Mouse (Mus musculus) kidney, postnatal 25 days (tissue): Measurements from ENCODE around the gene Erlin1.

Source experiments
- DNase-seq, 2 experiments: peaks; one replicate each; pipeline ENCODE4 v3.0.0; 2021; ENCODE audit warnings: mixed read lengths in 2 of 2

Erlin1 gene

DNA sequence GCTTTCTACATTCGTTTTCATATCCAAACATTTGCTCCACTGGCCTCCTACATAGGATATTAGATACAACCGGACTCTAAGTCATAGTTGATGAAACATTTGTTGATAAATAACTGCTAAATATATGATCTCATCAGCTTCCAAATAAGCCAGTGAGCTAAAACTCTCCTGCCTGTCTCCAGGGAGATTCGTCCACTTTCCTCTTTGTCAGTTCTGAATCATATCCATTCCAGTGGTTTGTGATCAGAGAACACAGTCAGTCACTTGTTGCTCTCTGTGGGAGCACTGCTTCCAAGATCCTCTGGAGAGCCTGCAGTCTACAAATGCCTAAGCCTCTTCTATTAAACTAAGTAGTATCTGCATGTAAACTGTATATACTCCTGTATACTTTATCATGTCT, 9.4 kb downstream of the Erlin1 start:
- no peak for DNase-seq

GRCm38 (mm10) chr19:44055173-44055826, 14.3 kb downstream of the Erlin1 start:
- DNase-seq, result no peak

DNA sequence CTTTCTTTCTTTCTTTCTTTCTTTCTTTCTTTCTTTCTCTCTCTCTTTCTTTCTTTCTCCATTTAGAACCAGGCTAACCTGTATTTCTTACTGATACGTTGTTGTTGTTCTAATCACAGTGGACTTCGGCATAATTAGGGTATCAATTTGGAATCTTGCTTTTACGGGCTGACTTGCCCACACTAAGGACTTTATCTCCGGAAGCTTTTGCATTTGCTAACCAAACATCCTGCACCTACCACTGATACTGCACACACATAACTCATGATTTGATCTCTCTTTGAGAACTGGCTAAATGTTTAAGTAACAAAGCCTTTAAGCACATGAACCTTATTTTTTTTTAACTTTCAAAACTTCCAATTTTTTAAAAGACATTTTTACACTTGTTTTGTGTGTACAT, 19.2 kb downstream of the Erlin1 start:
- DNase-seq, result no peak

DNA sequence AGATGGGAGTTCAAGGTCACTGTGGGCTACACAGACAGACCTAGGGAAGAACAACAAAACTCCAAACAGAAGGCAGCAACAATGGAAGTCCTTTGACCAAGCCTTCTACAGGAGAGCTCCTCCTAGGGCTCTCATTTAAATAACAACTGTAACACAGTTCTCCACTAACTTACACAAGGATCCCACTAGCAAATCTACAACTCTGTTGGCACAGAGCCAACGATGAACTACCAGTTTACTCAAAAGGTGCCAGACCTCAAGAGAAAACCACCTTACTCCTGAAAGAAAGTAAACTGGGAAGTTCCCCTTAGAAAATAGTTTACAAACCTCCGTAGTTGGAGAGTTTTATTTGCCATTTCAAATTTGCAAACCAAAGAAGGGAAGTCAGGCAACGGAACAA, 20.3 kb downstream of the Erlin1 start:
- DNase-seq, result peak; percentile 62 to 66

- DNase-seq, result no peak
Observed at GRCm38 (mm10) chr19:44045847-44046246, 23.7 kb downstream of the Erlin1 start.

DNA sequence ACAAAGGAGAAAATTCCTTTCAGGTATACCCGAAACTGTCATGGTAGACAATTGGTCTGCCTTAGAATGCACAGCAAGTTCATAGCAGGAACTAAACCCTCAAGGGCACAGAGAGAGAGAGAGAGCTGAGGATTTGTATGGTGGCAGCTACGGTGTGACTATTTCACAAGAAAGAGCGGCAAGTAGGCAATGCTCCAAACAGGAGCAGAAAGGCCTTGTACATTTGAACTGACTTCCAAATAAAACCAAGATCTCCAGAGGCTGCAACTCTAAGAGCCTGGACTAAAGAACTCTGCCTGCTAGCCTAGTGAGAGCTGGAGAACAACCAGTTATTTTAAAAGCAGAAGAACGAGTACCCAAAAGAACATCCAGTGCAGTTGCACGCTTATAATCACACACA, 27.5 kb downstream of the Erlin1 start:
- DNase-seq, result no peak

- no peak for DNase-seq
Observed at GRCm38 (mm10) chr19:44033396-44033795, 36.2 kb downstream of the Erlin1 start.

DNA sequence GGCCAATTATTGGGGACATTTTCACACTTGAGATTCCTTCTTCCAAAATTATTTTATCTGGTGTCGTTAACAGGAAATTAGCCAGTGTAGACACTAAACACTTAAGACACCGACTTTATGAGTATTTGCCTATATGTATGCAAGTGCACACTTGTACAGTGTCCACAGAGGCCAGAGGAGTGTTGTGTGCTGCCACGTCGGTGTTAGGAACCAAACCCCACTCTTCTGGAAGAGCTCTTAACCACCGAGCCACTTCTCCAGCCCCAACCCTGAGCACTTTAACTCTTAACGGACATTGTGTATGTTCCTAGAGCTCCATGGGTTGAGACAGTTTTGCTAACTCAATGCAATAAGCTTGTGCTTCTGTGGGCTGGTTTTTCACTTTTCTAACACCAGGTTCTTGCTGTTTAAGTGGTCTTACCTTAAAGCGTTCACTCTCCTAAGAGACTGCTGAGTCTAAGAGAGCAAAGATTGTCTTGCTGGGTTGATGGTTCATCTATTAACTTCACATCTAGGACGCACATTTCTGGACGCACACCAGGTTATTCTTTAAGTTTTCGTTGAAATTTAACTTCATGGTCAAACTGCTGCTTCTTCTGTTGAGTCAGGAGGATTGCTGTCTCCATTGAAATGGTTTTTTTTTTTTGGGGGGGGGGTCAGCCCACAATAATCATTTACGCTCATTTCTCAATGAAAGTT, 37.4 kb downstream of the Erlin1 start:
- DNase-seq, result peak in 1 of 2 experiments; percentile 39

DNA sequence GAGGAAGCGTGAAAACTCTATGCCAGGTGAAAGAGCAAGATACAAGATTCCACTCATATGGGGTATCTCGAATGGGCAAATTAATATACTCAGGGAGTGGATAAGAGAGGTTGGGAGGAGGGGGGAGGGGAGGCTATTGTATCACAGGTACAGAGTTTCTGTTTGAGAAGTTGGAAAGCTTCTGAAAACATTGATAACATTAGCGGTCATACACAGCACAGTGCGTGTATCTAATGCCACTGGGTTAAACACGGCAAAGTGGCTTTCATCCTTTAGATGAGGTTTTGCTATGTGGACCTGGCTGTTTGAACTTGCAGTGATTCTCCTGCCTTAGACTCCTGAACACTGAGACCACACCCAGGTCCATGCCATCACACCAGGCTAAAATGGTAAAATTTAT, 39.6 kb downstream of the Erlin1 start:
- no peak for DNase-seq

DNA sequence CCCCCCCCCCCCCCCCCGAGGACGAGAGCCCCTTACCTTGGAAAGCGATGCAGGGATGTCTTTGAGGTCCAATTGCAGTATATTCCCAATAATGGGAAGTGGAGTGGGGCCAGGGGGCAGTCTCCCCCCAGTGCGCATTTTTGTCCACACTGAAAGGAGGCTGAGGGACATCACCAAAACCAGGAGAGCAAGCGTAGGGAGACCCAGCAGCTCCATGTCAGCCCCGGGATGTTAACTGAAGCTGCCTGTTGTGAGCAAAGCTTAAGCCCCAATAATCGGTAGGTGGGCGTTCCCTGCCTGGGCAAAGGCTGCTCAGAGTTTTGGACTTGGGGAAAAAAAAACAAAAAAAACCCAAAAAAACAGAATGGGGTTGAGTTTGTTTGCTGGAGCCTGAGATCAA, 40.6 kb downstream of the Erlin1 start, which contains the start of gene Cyp2c23:
Gene Cyp2c23 (minus strand): TSS at position 237 of the 400 bp plus-strand sequence.
- no peak for DNase-seq

GRCm38 (mm10) chr19:44026956-44027530, 42.5 kb downstream of the Erlin1 start:
- peak in 1 of 2 experiments; percentile 18 for DNase-seq

GRCm38 (mm10) chr19:44024921-44025585, 44.5 kb downstream of the Erlin1 start:
- DNase-seq, result peak in 1 of 2 experiments; percentile 41

DNA sequence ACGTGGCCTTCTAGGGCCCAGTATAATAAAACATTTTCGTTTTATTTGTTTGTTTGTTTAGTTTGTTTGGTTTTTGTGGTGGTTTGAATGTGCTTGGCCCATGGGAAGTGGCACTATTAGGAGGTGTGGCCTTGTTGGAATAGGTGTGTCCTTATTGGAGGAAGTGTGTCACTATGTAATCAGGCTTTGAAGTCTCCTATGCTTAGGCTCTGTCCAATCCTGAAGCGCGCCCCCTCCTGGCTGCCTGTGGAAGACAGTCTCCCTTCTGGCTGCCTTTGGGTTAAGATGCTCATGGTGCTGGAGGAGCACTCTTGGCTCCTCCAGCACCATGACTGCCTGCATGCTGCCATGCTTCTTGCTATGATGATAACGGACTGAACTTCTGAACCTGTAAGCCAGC, 46.5 kb downstream of the Erlin1 start:
- DNase-seq, result no peak

GRCm38 (mm10) chr19:44021502-44021901, 48.1 kb downstream of the Erlin1 start:
- DNase-seq, result peak; percentile 67 to 86

GRCm38 (mm10) chr19:44019739-44020138, 49.8 kb downstream of the Erlin1 start:
- DNase-seq, result no peak

GRCm38 (mm10) chr19:44013862-44014261, 55.7 kb downstream of the Erlin1 start:
- DNase-seq, result no peak

- no peak for DNase-seq
Observed at GRCm38 (mm10) chr19:44008784-44009183, 60.8 kb downstream of the Erlin1 start.

DNA sequence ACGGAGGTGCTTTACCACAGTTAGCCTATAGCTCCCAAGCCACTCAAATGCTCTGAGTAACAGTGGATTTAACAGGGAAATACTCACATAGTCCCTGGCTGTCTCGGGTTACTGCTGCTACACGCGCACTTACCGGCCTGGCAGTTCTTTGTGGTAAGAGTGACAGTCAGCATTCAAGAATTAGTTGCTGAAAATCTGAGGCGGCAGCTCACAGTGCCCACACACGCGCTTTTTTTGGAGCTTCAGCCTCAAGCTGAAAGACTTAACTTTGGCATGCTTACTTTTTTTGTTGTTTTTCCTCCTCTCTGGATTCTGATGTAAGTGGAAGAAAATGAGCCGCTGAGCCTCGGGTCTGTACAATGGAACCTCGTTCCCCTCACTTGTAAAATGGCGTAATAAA, 62.4 kb downstream of the Erlin1 start:
- DNase-seq, result no peak

DNA sequence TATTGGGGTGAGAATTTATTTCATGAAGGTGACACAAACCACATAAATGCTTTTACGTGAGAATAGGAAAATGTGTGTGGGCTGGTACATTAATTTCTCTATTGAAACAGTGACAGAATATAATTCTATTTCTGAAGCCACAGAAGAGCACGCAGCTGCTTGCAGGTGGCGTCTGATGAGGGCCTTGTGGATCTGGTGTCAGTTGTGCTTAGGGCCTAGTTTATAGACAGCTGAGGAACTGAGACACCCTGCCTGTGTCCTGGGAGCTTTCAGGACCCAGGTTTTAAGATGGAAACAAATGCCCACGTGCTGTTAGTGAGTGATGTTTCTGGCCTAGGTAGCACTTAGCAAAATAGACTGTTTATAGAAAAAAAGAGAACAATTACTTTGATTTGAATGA, 64.6 kb downstream of the Erlin1 start:
- no peak for DNase-seq

- DNase-seq, result no peak
Observed at GRCm38 (mm10) chr19:44004261-44004660, 65.3 kb downstream of the Erlin1 start.

DNA sequence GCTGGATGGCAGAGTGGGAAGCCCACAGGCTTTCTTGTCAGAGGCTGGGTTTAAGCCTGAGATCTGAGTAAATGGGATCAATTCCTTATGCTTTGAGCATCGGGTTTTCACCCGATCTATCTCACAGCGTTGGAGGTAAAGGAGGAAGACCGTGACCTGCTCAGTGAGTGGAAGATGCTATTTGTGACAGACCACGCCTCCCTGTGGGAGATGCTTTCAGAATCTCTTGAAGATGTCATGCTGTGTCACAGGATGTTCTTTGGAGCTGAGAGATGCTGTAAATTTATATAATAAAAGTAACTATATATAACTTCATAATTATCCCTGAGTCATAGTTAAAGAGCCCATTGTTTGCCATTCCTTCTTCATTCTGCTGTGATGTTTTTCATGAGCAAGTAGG, 68.9 kb downstream of the Erlin1 start:
- no peak for DNase-seq

DNA sequence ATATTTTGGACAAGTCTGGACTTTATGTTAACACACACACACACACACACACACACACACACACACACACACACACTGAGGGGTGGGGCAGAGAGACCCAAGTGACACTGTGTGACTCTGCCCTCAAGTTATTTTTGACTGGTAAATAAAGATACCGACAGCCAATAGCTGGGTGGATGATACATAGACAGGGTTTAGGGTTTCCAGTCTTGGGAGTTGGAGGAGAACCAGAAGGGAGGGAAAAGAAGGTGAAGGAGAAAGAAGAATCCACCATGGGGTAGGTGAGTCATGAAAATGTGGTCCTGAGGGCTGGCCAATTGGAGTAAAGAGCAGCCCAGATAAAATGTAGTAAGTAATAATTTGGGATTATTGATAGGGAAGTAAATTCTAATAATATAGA, 69.5 kb downstream of the Erlin1 start:
- DNase-seq, result no peak

DNA sequence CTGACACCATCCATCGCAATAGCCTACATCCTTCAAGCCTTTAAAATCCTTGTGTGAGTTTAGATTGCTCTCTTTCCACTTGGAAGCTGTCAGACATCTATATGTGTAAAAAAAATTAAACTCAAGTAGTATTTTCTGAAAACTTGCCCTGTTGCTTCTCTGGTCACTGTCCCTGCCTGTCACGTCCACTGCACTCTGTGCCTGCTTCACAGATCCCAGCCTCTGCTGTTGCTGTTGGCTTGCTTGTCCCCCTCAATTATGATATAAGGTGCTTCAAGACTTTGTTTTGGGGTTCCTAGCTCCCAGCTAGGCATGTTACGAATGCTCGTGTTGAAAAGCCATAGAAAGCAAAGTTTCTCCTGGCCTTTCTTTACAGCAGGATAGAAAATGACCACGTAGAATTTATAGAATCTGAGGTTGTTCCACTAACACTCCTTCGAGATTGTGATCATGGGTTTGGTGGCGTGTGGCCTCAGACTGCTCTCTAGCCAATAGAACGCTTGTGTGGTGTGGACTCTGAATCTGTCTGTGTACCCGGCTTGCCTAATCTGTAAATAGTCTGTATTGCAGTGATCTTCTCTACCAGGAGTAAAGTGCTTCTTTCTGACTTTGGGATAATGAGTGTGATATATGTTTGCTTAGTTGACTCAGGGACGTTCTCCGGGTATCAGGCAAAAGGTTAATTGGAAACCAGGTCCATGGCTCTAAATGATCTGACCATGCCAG, 70.6 kb downstream of the Erlin1 start:
- no peak for DNase-seq
